Mouse (Mus musculus) forebrain, embryonic 15.5 days (tissue): ENCODE results near the gene Kctd21. TPM values are rescaled to one million over a fixed set of nuclear protein-coding genes. Genes with fewer than 3 reads are reported as not detected.
A peak's percentile ranks its signal among the peaks of the same experiment; 100 is the strongest.

ENCODE experiments used
- ATAC-seq: fragments of 200-750 bp; cut with Nextera tagmentation; replicated peaks from 2 replicates; pipeline ENCODE4 v1.8.0; 2017; ENCODE audit warnings: mild to moderate bottlenecking, moderate TSS enrichment, moderate library complexity
- H3K27ac ChIP-seq: fragments of 300-500 bp; sonication (generic); replicated peaks from 2 replicates; pipeline ENCODE4 v1.5.1; 2015; ENCODE audit warnings: mild to moderate bottlenecking, inconsistent platforms
- H3K27me3 ChIP-seq: fragments of 300-500 bp; sonication (generic); 2 replicates; pipeline ENCODE4 v1.6.1; 2015; ENCODE audit warnings: inconsistent platforms
- H3K36me3 ChIP-seq: fragments of 300-500 bp; sonication (generic); 2 replicates; pipeline ENCODE4 v1.6.1; 2015; ENCODE audit warnings: mild to moderate bottlenecking, inconsistent platforms
- H3K4me1 ChIP-seq: fragments of 300-500 bp; sonication (generic); 2 replicates; pipeline ENCODE4 v1.6.1; 2015; ENCODE audit warnings: inconsistent platforms
- H3K4me2 ChIP-seq: fragments of 300-500 bp; sonication (generic); replicated peaks from 2 replicates; pipeline ENCODE4 v1.6.1; 2015; ENCODE audit warnings: mild to moderate bottlenecking, inconsistent platforms
- H3K4me3 ChIP-seq: fragments of 300-500 bp; sonication (generic); 2 replicates; pipeline ENCODE4 v1.5.1; 2015; ENCODE audit warnings: mild to moderate bottlenecking, inconsistent platforms
- H3K9ac ChIP-seq: fragments of 300-500 bp; sonication (generic); replicated peaks from 2 replicates; pipeline ENCODE4 v1.6.1; 2015; ENCODE audit warnings: mild to moderate bottlenecking, inconsistent platforms
- H3K9me3 ChIP-seq: fragments of 300-500 bp; sonication (generic); 2 replicates; pipeline ENCODE4 v1.6.1; 2016; ENCODE audit warnings: inconsistent platforms
- WGBS: fragments of 180-500 bp; shearing (Covaris S2); methylation state at CpG from one replicate; pipeline ENCODE4 v1.1.7; 2015; ENCODE audit warnings: mixed read lengths; 5-methylcytosine and 5-hydroxymethylcytosine counted together
- polyA plus RNA-seq: library from polyadenylated mRNA; unstranded; fragments of >200 nt; fragmentation: Nextera tagmentation; extraction: Ambion mirVana; gene quantifications from 2 replicates; pipeline ENCODE4 v1.2.1, GENCODE M21; 2015

The Kctd21 gene
- polyA plus RNA-seq, 1 experiment from 2014 or later: 7.1 TPM

DNA sequence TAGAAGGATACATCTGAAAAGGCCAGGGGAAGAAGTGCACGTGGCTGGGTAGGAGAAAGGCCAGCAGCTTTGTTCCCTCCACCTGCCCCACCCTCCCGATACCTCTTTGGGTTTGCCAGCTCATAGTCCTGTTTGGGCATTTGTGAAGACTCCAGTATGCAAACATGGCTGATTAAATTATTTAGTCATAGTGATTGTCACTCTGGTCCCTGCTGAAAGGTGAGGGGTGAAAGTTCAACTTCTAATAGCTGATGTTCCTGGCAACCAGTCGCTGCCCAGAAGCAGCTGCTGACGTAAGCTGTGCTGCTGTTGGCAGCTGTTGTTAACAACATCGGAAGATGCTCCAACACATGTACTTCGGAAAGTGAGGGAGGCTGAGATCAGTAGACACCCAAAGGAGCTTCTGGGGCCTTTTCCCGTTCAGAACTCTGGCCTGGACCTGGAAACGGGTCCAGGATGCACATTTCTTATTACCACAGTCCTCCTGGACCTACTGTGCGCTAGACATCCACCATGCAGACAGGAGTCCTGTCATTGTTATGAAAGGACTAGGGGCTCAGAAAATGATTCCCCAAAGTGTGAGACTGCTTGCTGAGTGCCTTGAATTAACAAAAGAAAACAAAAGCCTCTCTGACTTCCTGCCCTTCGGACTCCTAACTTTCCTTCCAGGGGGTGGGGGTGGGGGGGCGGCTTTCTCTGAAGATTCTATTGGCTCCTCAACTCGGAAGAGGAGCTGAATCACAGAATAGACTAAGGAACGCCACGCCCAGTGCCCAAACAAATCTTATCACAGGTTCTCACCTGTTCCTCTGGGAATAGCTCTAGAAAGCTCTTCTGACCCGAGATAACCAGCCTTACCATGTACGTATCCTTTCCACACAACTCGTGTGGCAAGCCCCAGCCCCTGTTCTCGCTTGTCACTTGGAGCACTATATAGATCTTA, 9.1 kb downstream of the Kctd21 start:
- H3K27me3 ChIP-seq: no peaks in the 10 kb centered on the region
- no peaks in the 10 kb centered on the region for H3K9me3 ChIP-seq
- H3K36me3 ChIP-seq: no peaks in the 10 kb centered on the region
- ATAC-seq: no peak
- no peak overlapping the region for H3K4me2 ChIP-seq
- no peak overlapping the region for H3K9ac ChIP-seq
- WGBS: 73% methylated on average over 18 of the region's 18 CpGs
- peaks cover 28% of the 10 kb centered on the region for H3K4me1 ChIP-seq
- no peak overlapping the region for H3K27ac ChIP-seq
- H3K4me3 ChIP-seq: no peak overlapping the region

- H3K4me1 ChIP-seq: peaks cover 34% of the 10 kb centered on the region
- WGBS: 84% methylated on average over 2 of the region's 2 CpGs
- no peak for ATAC-seq
- no peak overlapping the region for H3K4me3 ChIP-seq
- no peaks in the 10 kb centered on the region for H3K27me3 ChIP-seq
- H3K36me3 ChIP-seq: no peaks in the 10 kb centered on the region
- H3K9me3 ChIP-seq: no peaks in the 10 kb centered on the region
- H3K27ac ChIP-seq: no peak overlapping the region
- H3K4me2 ChIP-seq: no peak overlapping the region
- no peak overlapping the region for H3K9ac ChIP-seq
These were observed 10.8 kb downstream of the Kctd21 start for GRCm38 (mm10) chr7:97342961-97343360.

- no peaks in the 10 kb centered on the region for H3K27me3 ChIP-seq
- H3K4me1 ChIP-seq: peaks cover 27% of the 10 kb centered on the region
- no peaks in the 10 kb centered on the region for H3K36me3 ChIP-seq
- no peak overlapping the region for H3K4me2 ChIP-seq
- no peaks in the 10 kb centered on the region for H3K9me3 ChIP-seq
- H3K9ac ChIP-seq: no peak overlapping the region
- no peak for ATAC-seq
- peak overlapping the region; percentile 89 for H3K27ac ChIP-seq
- WGBS: 83% methylated on average over 2 of the region's 2 CpGs
- H3K4me3 ChIP-seq: no peak overlapping the region
These were observed 12.5 kb downstream of the Kctd21 start for GRCm38 (mm10) chr7:97344655-97345054.

DNA sequence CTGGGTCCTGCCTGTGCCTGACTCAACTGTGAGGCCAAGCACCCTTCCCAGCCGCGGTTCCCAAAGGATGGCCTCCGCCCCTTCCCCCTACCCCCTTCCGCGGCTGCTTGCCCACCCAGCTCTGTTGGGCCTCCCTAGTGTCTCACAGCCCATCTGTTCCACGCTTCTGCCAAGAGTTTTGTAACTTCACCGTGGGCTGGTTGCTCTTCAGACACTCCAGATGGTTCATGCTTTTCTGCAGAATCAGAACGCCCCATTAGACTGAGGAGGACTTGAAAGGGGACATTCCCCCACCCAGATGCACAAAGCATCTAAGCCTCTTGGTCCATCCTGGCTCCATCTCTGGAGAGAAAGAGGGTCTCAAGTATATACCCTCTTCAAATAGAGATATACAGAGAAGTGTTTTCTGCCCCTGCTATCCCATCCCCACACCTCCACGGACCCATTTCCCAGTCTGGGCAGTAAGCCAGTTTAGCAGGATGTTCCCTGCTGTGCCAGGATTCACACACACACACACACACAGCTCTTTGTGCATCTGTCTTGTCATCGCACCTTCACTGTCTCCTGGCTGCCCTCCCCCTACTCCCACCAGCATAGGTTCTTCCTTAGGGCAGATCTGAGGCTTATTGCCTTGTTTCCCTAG, 13.2 kb downstream of the Kctd21 start:
- Histone ChIP-seq H3K9me3 (no peaks in the 10 kb centered on the region), H3K27me3 (no peaks in the 10 kb centered on the region), H3K4me3 (no peak overlapping the region), H3K27ac (peak overlapping the region; percentile 89), H3K9ac (no peak overlapping the region), H3K4me2 (no peak overlapping the region), H3K4me1 (peaks cover 27% of the 10 kb centered on the region), H3K36me3 (no peaks in the 10 kb centered on the region)
- WGBS: 32% methylated on average over 10 of the region's 10 CpGs
- ATAC-seq: peak; percentile 90

GRCm38 (mm10) chr7:97346111-97346821, 14.1 kb downstream of the Kctd21 start:
- H3K4me2 ChIP-seq: no peak overlapping the region
- ATAC-seq: peak; percentile 11; the same call in 1 of the 2 replicates
- H3K9me3 ChIP-seq: no peaks in the 10 kb centered on the region
- H3K36me3 ChIP-seq: no peaks in the 10 kb centered on the region
- H3K9ac ChIP-seq: no peak overlapping the region
- H3K4me1 ChIP-seq: peaks cover 27% of the 10 kb centered on the region
- WGBS: 63% methylated on average over 9 of the region's 9 CpGs
- H3K27me3 ChIP-seq: no peaks in the 10 kb centered on the region
- peak overlapping the region; percentile 89 for H3K27ac ChIP-seq
- no peak overlapping the region for H3K4me3 ChIP-seq

DNA sequence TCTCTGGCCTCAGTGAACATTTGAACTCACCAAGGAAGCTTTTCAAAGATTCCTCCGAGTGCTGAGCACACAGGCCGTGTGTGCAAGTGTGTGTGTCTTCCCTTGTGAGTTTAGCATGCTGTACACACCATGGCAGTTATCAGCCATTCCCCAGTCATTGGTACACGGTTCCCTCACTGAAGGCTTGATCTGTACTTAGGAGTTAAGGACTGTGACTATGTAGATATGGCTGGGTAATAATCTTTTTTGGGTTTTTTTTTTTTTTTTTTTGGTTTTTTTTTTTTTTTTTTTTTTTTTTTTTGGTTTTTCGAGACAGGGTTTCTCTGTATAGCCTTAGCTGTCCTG, 14.7 kb downstream of the Kctd21 start:
- Histone ChIP-seq H3K9ac (no peak overlapping the region), H3K36me3 (no peaks in the 10 kb centered on the region), H3K4me3 (no peak overlapping the region), H3K9me3 (no peaks in the 10 kb centered on the region), H3K4me1 (peaks cover 27% of the 10 kb centered on the region), H3K27me3 (no peaks in the 10 kb centered on the region), H3K4me2 (no peak overlapping the region), H3K27ac (peak overlapping the region; percentile 89)
- no peak for ATAC-seq
- WGBS: 70% methylated on average over 4 of the region's 4 CpGs

DNA sequence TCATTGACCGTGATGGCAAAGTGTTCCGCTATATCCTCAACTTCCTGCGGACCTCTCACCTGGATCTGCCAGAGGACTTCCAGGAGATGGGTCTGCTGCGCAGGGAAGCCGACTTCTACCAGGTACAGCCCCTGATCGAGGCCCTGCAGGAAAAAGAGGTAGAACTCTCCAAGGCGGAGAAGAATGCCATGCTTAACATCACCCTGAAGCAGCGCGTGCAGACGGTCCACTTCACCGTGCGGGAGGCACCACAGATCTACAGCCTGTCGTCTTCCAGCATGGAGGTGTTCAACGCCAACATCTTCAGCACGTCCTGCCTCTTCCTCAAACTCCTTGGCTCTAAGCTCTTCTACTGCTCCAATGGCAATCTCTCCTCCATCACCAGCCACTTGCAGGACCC, 15.3 kb downstream of the Kctd21 start:
- H3K4me2 ChIP-seq: no peak overlapping the region
- H3K9me3 ChIP-seq: no peaks in the 10 kb centered on the region
- 96% methylated on average over 15 of the region's 15 CpGs for WGBS
- no peak for ATAC-seq
- H3K4me1 ChIP-seq: peaks cover 27% of the 10 kb centered on the region
- H3K9ac ChIP-seq: no peak overlapping the region
- H3K4me3 ChIP-seq: no peak overlapping the region
- H3K27ac ChIP-seq: no peak overlapping the region
- H3K27me3 ChIP-seq: no peaks in the 10 kb centered on the region
- H3K36me3 ChIP-seq: no peaks in the 10 kb centered on the region

- H3K36me3 ChIP-seq: no peaks in the 10 kb centered on the region
- H3K27me3 ChIP-seq: no peaks in the 10 kb centered on the region
- no peak overlapping the region for H3K27ac ChIP-seq
- 83% methylated on average over 3 of the region's 3 CpGs for WGBS
- no peak for ATAC-seq
- no peak overlapping the region for H3K9ac ChIP-seq
- H3K4me2 ChIP-seq: no peak overlapping the region
- H3K9me3 ChIP-seq: no peaks in the 10 kb centered on the region
- no peak overlapping the region for H3K4me3 ChIP-seq
- peaks cover 27% of the 10 kb centered on the region for H3K4me1 ChIP-seq
These were observed 16.2 kb downstream of the Kctd21 start for GRCm38 (mm10) chr7:97348318-97348717.

DNA sequence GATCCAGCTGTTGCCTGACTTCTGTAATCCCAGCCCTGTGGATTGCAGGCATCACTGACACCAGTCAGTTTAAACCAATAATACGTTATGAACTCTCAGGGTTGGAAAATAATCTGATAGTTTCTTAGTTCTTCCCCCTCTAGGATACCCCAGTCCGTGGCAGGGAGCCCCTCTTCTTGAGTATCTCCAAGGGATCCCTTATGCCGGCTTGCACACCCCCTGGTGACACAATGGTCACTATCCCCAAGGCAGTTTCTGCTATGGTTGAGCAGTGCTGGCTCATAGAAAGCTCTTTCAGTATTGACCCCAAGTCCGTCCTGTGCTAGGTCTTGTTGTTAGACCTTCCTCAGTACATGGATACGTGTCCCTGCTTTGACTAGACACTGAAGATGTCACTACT, 16.7 kb downstream of the Kctd21 start:
- H3K4me2 ChIP-seq: no peak overlapping the region
- ATAC-seq: no peak
- H3K27me3 ChIP-seq: no peaks in the 10 kb centered on the region
- WGBS: 81% methylated on average over 5 of the region's 5 CpGs
- H3K4me1 ChIP-seq: peaks cover 27% of the 10 kb centered on the region
- no peaks in the 10 kb centered on the region for H3K9me3 ChIP-seq
- H3K27ac ChIP-seq: no peak overlapping the region
- H3K36me3 ChIP-seq: no peaks in the 10 kb centered on the region
- H3K9ac ChIP-seq: no peak overlapping the region
- H3K4me3 ChIP-seq: no peak overlapping the region

DNA sequence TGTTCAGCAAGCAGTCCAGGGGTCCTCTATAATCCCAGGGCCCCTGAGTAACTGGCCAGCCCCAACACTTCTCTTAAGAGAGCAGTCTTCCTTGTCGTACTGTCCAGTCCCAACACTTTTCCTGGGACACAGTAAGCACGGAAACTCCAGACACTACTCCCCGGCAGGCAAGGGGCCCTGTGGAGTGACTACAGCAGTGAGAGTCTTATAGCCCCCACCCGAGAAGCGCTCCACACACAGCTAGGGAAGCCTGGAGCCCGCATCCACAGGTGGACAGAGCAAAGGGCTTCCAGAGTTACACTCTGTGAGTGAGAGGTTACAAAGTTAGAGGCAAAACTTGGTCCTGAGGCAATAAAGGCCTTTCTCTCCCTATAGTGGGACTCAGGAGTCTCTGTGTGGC, 17.3 kb downstream of the Kctd21 start:
- H3K4me2 ChIP-seq: no peak overlapping the region
- H3K27ac ChIP-seq: no peak overlapping the region
- H3K4me1 ChIP-seq: peaks cover 23% of the 10 kb centered on the region
- ATAC-seq: no peak
- no peaks in the 10 kb centered on the region for H3K27me3 ChIP-seq
- no peak overlapping the region for H3K4me3 ChIP-seq
- WGBS: 81% methylated on average over 6 of the region's 6 CpGs
- H3K36me3 ChIP-seq: no peaks in the 10 kb centered on the region
- no peaks in the 10 kb centered on the region for H3K9me3 ChIP-seq
- H3K9ac ChIP-seq: no peak overlapping the region

- H3K4me2 ChIP-seq: no peak overlapping the region
- no peaks in the 10 kb centered on the region for H3K36me3 ChIP-seq
- ATAC-seq: no peak
- H3K4me1 ChIP-seq: peaks cover 9% of the 10 kb centered on the region
- no peak overlapping the region for H3K27ac ChIP-seq
- no peak overlapping the region for H3K4me3 ChIP-seq
- WGBS: 91% methylated on average over 5 of the region's 5 CpGs
- H3K27me3 ChIP-seq: no peaks in the 10 kb centered on the region
- no peak overlapping the region for H3K9ac ChIP-seq
- H3K9me3 ChIP-seq: no peaks in the 10 kb centered on the region
These were observed 18.8 kb downstream of the Kctd21 start for GRCm38 (mm10) chr7:97350891-97351290.
